Mouse (Mus musculus) heart, embryonic 14.5 days (tissue): ENCODE measurements around the gene Cpvl. TPM values are rescaled to one million over a fixed set of nuclear protein-coding genes. Genes with fewer than 3 reads are reported as not detected.
A peak's percentile ranks its signal among the peaks of the same experiment; 100 is the strongest.

Experiments used
- ATAC-seq: fragments of 200-750 bp; cut with Nextera tagmentation; 2 replicates; pipeline ENCODE4 v1.8.0; 2017; ENCODE audit warnings: low read depth, moderate TSS enrichment; ENCODE audit not compliant: insufficient number of reproducible peaks, insufficient read depth, low FRiP score
- H3K27ac ChIP-seq, 2 experiments: fragments of 200-500 bp in 1 of 2; fragments of 300-500 bp in 1 of 2; sonication (generic) in 1 of 2; replicated peaks in 1 of 2; 2 replicates each; pipeline ENCODE4 v1.5.1; 2012 to 2014; ENCODE audit warnings: low read depth in 2 of 2, low read length in 2 of 2, control low read depth in 1 of 2, mild to moderate bottlenecking in 1 of 2, mixed read lengths in 1 of 2; ENCODE audit not compliant: control insufficient read depth in 1 of 2, insufficient read depth in 1 of 2
- H3K27me3 ChIP-seq: fragments of 300-500 bp; sonication (generic); 2 replicates; pipeline ENCODE4 v1.6.1; 2014; ENCODE audit warnings: mild to moderate bottlenecking, low read length, control low read depth; ENCODE audit not compliant: control insufficient read depth, insufficient read depth
- H3K36me3 ChIP-seq: fragments of 300-500 bp; sonication (generic); 2 replicates; pipeline ENCODE4 v1.6.1; 2014; ENCODE audit warnings: mild to moderate bottlenecking, control low read depth, low read length, mixed read lengths; ENCODE audit not compliant: control insufficient read depth, insufficient read depth
- H3K4me1 ChIP-seq, 2 experiments: fragments of 200-500 bp in 1 of 2; fragments of 300-500 bp in 1 of 2; sonication (generic) in 1 of 2; 2 replicates each; pipeline ENCODE4 v1.6.1; 2012 to 2014; ENCODE audit warnings: low read length in 2 of 2, control low read depth in 1 of 2, mixed read lengths in 1 of 2; ENCODE audit not compliant: control insufficient read depth in 2 of 2, insufficient read depth in 2 of 2
- H3K4me2 ChIP-seq: fragments of 300-500 bp; sonication (generic); 2 replicates; pipeline ENCODE4 v1.6.1; 2014; ENCODE audit warnings: mild to moderate bottlenecking, low read length
- H3K4me3 ChIP-seq, 2 experiments: fragments of 200-500 bp in 1 of 2; fragments of 300-500 bp in 1 of 2; sonication (generic) in 1 of 2; 2 replicates each; pipeline ENCODE4 v1.5.1; 2012 to 2014; ENCODE audit warnings: low read length in 2 of 2, mild to moderate bottlenecking in 2 of 2, control low read depth in 1 of 2, low read depth in 1 of 2, moderate library complexity in 1 of 2; ENCODE audit not compliant: control insufficient read depth in 1 of 2, insufficient read depth in 1 of 2
- H3K9ac ChIP-seq: fragments of 300-500 bp; sonication (generic); 2 replicates; pipeline ENCODE4 v1.6.1; 2014; ENCODE audit warnings: mild to moderate bottlenecking, low read length
- H3K9me3 ChIP-seq: fragments of 300-500 bp; sonication (generic); 2 replicates; pipeline ENCODE4 v1.6.1; 2016; ENCODE audit warnings: low read length, control low read depth; ENCODE audit not compliant: control insufficient read depth
- WGBS: fragments of 180-500 bp; shearing (Covaris S2); extraction: QIAGEN DNeasy Blood & Tissue Kit; methylation state at CpG from one replicate; pipeline ENCODE4 v1.1.7; 2014; 5-methylcytosine and 5-hydroxymethylcytosine counted together
- polyA plus RNA-seq: library from polyadenylated mRNA; unstranded; fragments of >200 nt; fragmentation: Nextera tagmentation; extraction: Ambion mirVana; gene quantifications from 2 replicates; pipeline ENCODE4 v1.2.1, GENCODE M21; 2014

Gene Cpvl
- polyA plus RNA-seq, 1 experiment from 2014 or later = not detected

DNA sequence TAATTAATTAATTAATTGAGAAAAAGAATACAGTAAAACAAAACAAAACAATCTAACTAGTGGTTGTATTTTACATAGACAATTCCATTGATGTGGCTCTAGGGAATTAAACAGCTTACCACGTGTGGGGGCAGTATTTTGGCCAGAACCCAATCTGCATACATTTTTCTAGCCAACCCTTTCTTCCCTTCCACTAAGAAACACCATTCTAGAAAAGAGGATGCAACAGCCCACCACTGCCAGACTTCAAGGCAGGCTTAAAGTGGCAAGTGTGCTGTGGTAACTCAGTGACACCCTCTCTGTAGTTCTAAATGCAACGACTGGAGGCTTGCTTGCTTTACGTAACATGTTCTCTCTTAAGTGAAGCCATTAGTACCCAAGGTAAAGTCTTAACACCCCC lies 18.6 kb downstream of the Cpvl start:
- no peaks in the 10 kb centered on the region for H3K27me3 ChIP-seq
- H3K9me3 ChIP-seq = no peaks in the 10 kb centered on the region
- ATAC-seq = no peak
- no peak overlapping the region for H3K27ac ChIP-seq
- H3K36me3 ChIP-seq = no peaks in the 10 kb centered on the region
- H3K4me2 ChIP-seq = no peak overlapping the region
- WGBS = 65% methylated on average over 3 of the region's 3 CpGs
- H3K4me3 ChIP-seq = no peak overlapping the region
- H3K4me1 ChIP-seq = peaks cover 2 to 3% of the 10 kb centered on the region in 2 experiments; a peak in 1 of 4 replicates
- H3K9ac ChIP-seq = no peak overlapping the region

DNA sequence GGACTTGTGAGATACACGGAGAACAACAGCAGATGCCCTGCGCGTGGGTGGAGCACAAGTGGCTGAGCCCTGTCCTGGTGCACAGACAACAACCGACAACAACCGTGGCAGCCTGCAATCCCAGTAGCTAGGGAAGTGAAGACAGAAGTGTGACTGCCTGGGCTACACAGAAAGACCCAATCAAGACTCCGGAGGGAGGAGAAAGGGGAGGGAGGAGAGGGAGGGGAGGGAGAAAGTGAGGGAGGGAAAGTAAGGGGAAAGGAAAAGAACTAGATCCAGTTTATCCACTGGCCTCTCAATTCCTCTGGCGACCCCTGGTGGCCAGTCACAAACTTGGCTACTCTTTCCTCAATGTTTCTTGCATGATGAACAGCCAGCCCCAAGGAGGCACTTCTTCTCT lies 20.1 kb downstream of the Cpvl start:
- Histone ChIP-seq H3K27me3 (no peaks in the 10 kb centered on the region), H3K9me3 (no peaks in the 10 kb centered on the region), H3K4me2 (peak overlapping the region; percentile 55), H3K4me1 (peaks cover 2 to 3% of the 10 kb centered on the region in 2 experiments; a peak in 1 of 4 replicates), H3K36me3 (no peaks in the 10 kb centered on the region), H3K4me3 (peak overlapping the region; percentile 17 to 35), H3K9ac (peak overlapping the region; percentile 49; the same call in 1 of the 2 replicates), H3K27ac (no peak overlapping the region)
- 12% methylated on average over 7 of the region's 7 CpGs for WGBS
- no peak for ATAC-seq

DNA sequence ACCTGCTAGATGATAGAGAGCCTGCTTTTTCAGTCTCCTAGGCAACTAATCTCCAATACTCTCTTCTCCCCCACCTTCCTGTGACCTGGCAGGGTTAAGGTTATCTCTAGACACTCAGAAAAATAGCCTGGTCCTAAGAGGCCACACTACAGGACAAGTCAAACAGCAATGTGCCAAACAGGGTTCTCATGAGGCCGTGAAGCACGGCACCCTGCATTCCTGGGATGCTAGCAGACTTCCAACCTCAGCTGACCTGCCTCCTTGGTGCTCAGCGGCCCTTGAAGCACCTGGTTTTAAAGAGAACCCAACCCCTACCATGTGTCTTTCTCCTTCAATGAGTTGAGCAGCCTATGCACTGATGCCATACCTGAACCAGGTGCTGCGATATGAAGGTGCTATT lies 22.0 kb downstream of the Cpvl start:
- no peaks in the 10 kb centered on the region for H3K27me3 ChIP-seq
- no peak overlapping the region for H3K4me2 ChIP-seq
- H3K4me1 ChIP-seq = peaks cover 3% of the 10 kb centered on the region in 2 experiments; a peak in 2 of 4 replicates
- no peak overlapping the region for H3K9ac ChIP-seq
- H3K27ac ChIP-seq = no peak overlapping the region
- ATAC-seq = no peak
- WGBS = 34% methylated on average over 4 of the region's 4 CpGs
- no peaks in the 10 kb centered on the region for H3K9me3 ChIP-seq
- H3K4me3 ChIP-seq = no peak overlapping the region
- H3K36me3 ChIP-seq = no peaks in the 10 kb centered on the region

DNA sequence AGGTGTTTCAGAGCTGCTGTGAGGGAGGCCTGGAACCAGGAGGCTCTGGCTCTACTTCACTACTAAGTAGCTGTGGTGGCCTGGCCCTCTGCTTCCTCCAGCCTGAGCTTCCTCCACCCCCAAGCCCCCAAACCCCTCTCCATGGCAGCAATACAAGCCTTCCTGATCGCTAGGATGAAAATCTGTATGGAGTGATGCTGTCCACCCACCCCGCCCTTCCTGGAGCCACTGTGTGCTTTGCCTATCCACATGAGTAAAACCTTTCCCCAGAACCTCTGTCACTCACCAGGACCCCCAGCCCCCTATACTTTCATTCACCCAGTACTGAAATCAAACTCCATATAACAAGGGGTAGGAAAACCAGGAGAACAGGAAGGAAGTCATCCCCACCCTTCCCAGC lies 22.6 kb downstream of the Cpvl start:
- no peak overlapping the region for H3K27ac ChIP-seq
- peaks cover 3 to 9% of the 10 kb centered on the region in 2 experiments; a peak in 2 of 4 replicates for H3K4me1 ChIP-seq
- no peaks in the 10 kb centered on the region for H3K27me3 ChIP-seq
- ATAC-seq = no peak
- WGBS = 62% methylated on average over 2 of the region's 2 CpGs
- H3K9ac ChIP-seq = no peak overlapping the region
- H3K36me3 ChIP-seq = no peaks in the 10 kb centered on the region
- no peak overlapping the region for H3K4me2 ChIP-seq
- H3K4me3 ChIP-seq = no peak overlapping the region
- no peaks in the 10 kb centered on the region for H3K9me3 ChIP-seq

DNA sequence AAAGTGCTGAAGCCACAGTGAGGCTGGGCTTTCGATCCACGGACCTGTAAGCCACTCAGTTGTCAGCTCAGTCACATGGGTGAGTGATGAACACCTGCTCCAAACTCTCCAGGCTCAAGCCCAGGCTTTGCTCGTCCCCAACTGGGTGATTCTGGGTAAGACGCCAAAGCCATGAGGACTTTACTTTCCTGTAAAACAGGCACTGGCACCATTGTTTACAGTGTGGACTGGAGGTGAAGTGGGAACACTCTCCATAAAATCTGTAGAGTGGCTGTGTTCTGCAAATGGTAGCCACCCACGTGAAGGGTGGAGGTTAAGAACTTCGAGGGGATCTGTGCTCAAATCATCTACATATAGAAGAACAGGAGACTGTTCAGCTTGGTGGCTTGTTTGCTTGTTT lies 23.2 kb downstream of the Cpvl start:
- peaks cover 3 to 9% of the 10 kb centered on the region in 2 experiments; a peak in 2 of 4 replicates for H3K4me1 ChIP-seq

DNA sequence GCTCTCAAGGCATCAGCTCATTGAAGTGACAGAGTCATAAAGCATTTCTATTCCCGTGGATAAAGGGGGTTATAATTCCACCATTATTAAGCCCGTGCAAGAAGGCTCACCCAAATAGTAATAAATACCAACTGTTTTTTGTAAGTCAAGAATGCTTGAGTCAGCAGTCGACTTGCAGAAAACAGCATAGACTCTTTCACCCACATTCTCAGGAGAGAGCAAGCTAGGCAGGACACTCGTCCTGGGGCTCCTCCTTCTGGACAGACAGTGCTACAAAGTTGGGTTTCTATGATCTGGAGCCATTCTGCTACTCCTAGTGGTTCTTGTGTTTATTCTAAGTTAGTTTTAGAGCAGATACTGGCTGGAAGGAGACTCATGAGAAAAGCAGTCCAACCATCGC lies 24.4 kb downstream of the Cpvl start:
- no peak for ATAC-seq
- no peaks in the 10 kb centered on the region for H3K27me3 ChIP-seq
- no peaks in the 10 kb centered on the region for H3K36me3 ChIP-seq
- no peak overlapping the region for H3K4me2 ChIP-seq
- H3K4me1 ChIP-seq = peaks cover 6 to 9% of the 10 kb centered on the region in 2 experiments; a peak in 3 of 4 replicates
- H3K4me3 ChIP-seq = no peak overlapping the region
- no peak overlapping the region for H3K27ac ChIP-seq
- 40% methylated on average over 5 of the region's 5 CpGs for WGBS
- H3K9ac ChIP-seq = no peak overlapping the region
- no peaks in the 10 kb centered on the region for H3K9me3 ChIP-seq

More for the DNA sequence above, 23.2 kb downstream of the Cpvl start:
- Histone ChIP-seq H3K9ac (no peak overlapping the region), H3K27ac (no peak overlapping the region), H3K4me3 (no peak overlapping the region), H3K4me2 (no peak overlapping the region), H3K9me3 (no peaks in the 10 kb centered on the region), H3K27me3 (no peaks in the 10 kb centered on the region), H3K36me3 (no peaks in the 10 kb centered on the region)
- no peak for ATAC-seq
- WGBS = 77% methylated on average over 6 of the region's 6 CpGs

DNA sequence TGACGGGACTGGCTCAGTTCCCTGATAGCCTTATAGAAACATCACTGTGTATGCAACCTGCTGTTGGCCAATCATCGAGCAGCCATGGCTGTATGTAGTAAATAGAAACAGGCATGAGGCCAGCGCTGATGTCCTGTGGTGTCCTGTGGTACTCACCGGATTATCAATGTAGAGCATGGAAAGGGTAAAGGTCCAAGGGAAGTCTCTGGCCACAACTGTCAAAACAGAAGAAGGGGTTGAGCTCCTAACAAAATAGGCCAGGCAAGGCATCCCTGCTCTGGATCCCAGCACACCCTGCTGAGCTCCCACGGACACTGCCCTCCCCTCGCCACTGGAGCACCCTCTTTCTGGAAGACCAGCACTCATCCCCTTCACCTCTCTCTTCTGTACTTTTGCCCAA lies 25.1 kb downstream of the Cpvl start:
- no peak overlapping the region for H3K4me2 ChIP-seq
- H3K9me3 ChIP-seq = no peaks in the 10 kb centered on the region
- H3K9ac ChIP-seq = no peak overlapping the region
- H3K27me3 ChIP-seq = no peaks in the 10 kb centered on the region
- no peaks in the 10 kb centered on the region for H3K36me3 ChIP-seq
- WGBS = 86% methylated on average over 6 of the region's 6 CpGs
- no peak overlapping the region for H3K27ac ChIP-seq
- no peak for ATAC-seq
- no peak overlapping the region for H3K4me3 ChIP-seq
- peaks cover 11 to 13% of the 10 kb centered on the region in 2 experiments for H3K4me1 ChIP-seq

DNA sequence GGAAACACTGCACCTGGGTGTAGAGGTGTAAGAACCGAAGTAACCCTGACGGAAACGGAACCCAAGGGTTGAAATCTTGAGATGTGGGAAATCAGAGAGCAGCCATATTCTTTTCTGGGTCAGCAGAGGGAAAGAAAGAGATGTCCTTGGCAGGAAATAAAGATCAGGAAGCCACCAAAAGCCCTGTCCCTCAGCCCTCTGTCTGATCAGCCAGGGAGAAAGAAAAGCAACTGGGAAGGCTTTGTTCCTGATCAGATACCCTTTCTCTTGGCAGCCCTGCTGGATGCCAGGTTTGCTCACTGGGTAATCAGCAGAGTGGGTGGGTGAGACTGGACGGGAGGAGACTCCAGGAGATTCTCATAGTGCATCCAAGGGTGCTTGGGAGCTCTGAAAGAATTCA lies 27.1 kb downstream of the Cpvl start:
- Histone ChIP-seq H3K4me3 (no peak overlapping the region), H3K27ac (no peak overlapping the region), H3K36me3 (no peaks in the 10 kb centered on the region), H3K9me3 (no peaks in the 10 kb centered on the region), H3K4me1 (peaks cover 9 to 16% of the 10 kb centered on the region in 2 experiments), H3K9ac (no peak overlapping the region), H3K27me3 (no peaks in the 10 kb centered on the region), H3K4me2 (no peak overlapping the region)
- ATAC-seq = no peak
- WGBS = 80% methylated on average over 4 of the region's 4 CpGs
